In genomic region chr19:29526837-29527236, GRCm38 (mm10) we compare ENCODE assay signal across 33 mouse cellular contexts.
"Had no signal": no experiment of that assay in that cellular context is flagged by ENCODE, and none has a peak within 500 bp of the region (broad histone marks: within the 10 kb centered on the region; RNA-seq: fewer than 3 reads in every experiment).

No protein-coding gene starts in this region.

- H3K27me3 ChIP-seq: heart, embryonic 12.5 days; heart, embryonic 13.5 days; heart, embryonic 15.5 days; hindbrain, embryonic 12.5 days; hindbrain, embryonic 13.5 days; hindbrain, embryonic 15.5 days; intestine, embryonic 15.5 days; kidney, embryonic 15.5 days had no signal

- H3K4me2 ChIP-seq: heart, embryonic 11.5 days; heart, embryonic 12.5 days; heart, embryonic 13.5 days; heart, embryonic 15.5 days; hindbrain, embryonic 12.5 days; hindbrain, embryonic 13.5 days; hindbrain, embryonic 14.5 days; hindbrain, embryonic 15.5 days; intestine, embryonic 15.5 days; kidney, embryonic 15.5 days had no signal

- ATAC-seq: hindbrain, embryonic 16.5 days; hindbrain, postnatal 0 days; inflammation-experienced regulatory T-cells, adult 6 months had no signal

- DNase-seq: heart, postnatal 10 days; heart, postnatal 14 days; heart, postnatal 36 days; heart, postnatal 4 days; kidney, adult 11 months; kidney, adult 18-20 months; kidney, adult 2 months; kidney, adult 8-10 months; kidney, adult 9 months; kidney, postnatal 10 days; kidney, postnatal 14 days; kidney, postnatal 25 days; kidney, postnatal 36 days; kidney, postnatal 4 days; layer of hippocampus, adult 9-11 months; layer of hippocampus, postnatal 36 days had no signal

- H3K9ac ChIP-seq: heart, embryonic 12.5 days; heart, embryonic 13.5 days; heart, embryonic 15.5 days; hindbrain, embryonic 12.5 days; hindbrain, embryonic 13.5 days; hindbrain, embryonic 14.5 days; hindbrain, embryonic 15.5 days; intestine, embryonic 15.5 days; kidney, embryonic 15.5 days had no signal

- H3K36me3 ChIP-seq: heart, embryonic 12.5 days; heart, embryonic 13.5 days; heart, embryonic 15.5 days; hindbrain, embryonic 12.5 days; hindbrain, embryonic 13.5 days; hindbrain, embryonic 15.5 days; intestine, embryonic 15.5 days had no signal

- H3K4me3 ChIP-seq: heart, embryonic 12.5 days; heart, embryonic 13.5 days; heart, embryonic 15.5 days; hindbrain, embryonic 10.5 days; hindbrain, embryonic 12.5 days; hindbrain, embryonic 13.5 days; hindbrain, embryonic 15.5 days; intestine, embryonic 15.5 days; kidney, embryonic 15.5 days; layer of hippocampus, adult 2 months; left cerebral cortex, adult 2 months had no signal

- H3K27ac ChIP-seq: heart, embryonic 13.5 days; heart, embryonic 15.5 days; hindbrain, embryonic 10.5 days; hindbrain, embryonic 12.5 days; hindbrain, embryonic 13.5 days; hindbrain, embryonic 14.5 days; hindbrain, embryonic 15.5 days; hindbrain, postnatal 0 days; intestine, embryonic 15.5 days; kidney, embryonic 15.5 days; kidney, postnatal 0 days; layer of hippocampus, adult 2 months; left cerebral cortex, adult 2 months had no signal

- H3K9me3 ChIP-seq: heart, embryonic 12.5 days; heart, embryonic 15.5 days; hindbrain, embryonic 13.5 days; hindbrain, embryonic 15.5 days; intestine, embryonic 15.5 days had no signal
